ENCODE assay signal across 8 mouse cellular contexts in genomic region chr13:12460443-12460842, GRCm38 (mm10). TPM values are rescaled to one million over a fixed set of nuclear protein-coding genes. Genes with fewer than 3 reads are reported as not detected.
A peak's percentile ranks its signal among the peaks of the same experiment; 100 is the strongest.
DNase-seq lines count a peak whose midpoint lies in the region; ATAC-seq and TF ChIP-seq lines count a peak whose summit lies in the region.

No protein-coding gene starts in this region.

- no peak for TF ChIP-seq POLR2A in MEL (IDR thresholded peaks at IDR 0.05; ENCODE audit: control insufficient read depth in 1 of 2, insufficient read depth in 1 of 2, low read depth in 1 of 2, low read length in 2 of 2, poor library complexity in 1 of 2)
- no peak for TF ChIP-seq POLR2A in brain, embryonic 14.5 days (IDR thresholded peaks at IDR 0.05; ENCODE audit: borderline replicate concordance, extremely low read depth, insufficient read depth, insufficient read length, poor library complexity, severe bottlenecking)
- TF ChIP-seq POLR2A in olfactory bulb, adult 2 months (IDR thresholded peaks at IDR 0.05; ENCODE audit: insufficient read depth, low read depth, low read length): no peak

- peak; percentile 44 to 65; a peak in 3 of 4 replicates for TF ChIP-seq EP300 in MEL (IDR thresholded peaks at IDR 0.05; ENCODE audit: low read depth in 1 of 2, low read length in 2 of 2)

- peak; percentile 88 for DNase-seq in MEL (ENCODE audit: low read depth, low spot score)
- peak; percentile 57 for DNase-seq in brain, embryonic 14.5 days (ENCODE audit: low read depth)
- peak; percentile 20 for DNase-seq in hindbrain, embryonic 11.5 days (ENCODE audit: low spot score)
- peak; percentile 35 for DNase-seq in layer of hippocampus, adult 9-10 months (ENCODE audit: low spot score)
- peak; percentile 77 for DNase-seq in thymus, postnatal 4 days

- H3K9ac ChIP-seq in MEL (ENCODE audit: control insufficient read depth, low read depth, low read length, poor library complexity, severe bottlenecking): peak overlapping the region; percentile 86
- H3K9ac ChIP-seq in forebrain, embryonic 15.5 days (replicated peaks): peak overlapping the region; percentile 64
- H3K9ac ChIP-seq in hindbrain, embryonic 11.5 days (ENCODE audit: low read depth, low read length): peak overlapping the region; percentile 71
- H3K9ac ChIP-seq in lung, embryonic 16.5 days (ENCODE audit: low read length): peak overlapping the region; percentile 87

- WGBS in forebrain, embryonic 15.5 days: 5% methylated on average over 8 of the region's 8 CpGs
- WGBS in hindbrain, embryonic 11.5 days: 8% methylated on average over 8 of the region's 8 CpGs
- 3% methylated on average over 8 of the region's 8 CpGs for WGBS in lung, embryonic 16.5 days
- under 1% methylated on average over 8 of the region's 8 CpGs for WGBS in olfactory bulb, adult 2 months

- no peaks in the 10 kb centered on the region for H3K27me3 ChIP-seq in MEL (ENCODE audit: control insufficient read depth in 1 of 2, insufficient read depth in 2 of 2, low read length in 2 of 2)
- no peaks in the 10 kb centered on the region for H3K27me3 ChIP-seq in forebrain, embryonic 15.5 days
- no peaks in the 10 kb centered on the region for H3K27me3 ChIP-seq in hindbrain, embryonic 11.5 days (ENCODE audit: control insufficient read depth, insufficient read depth, low read length)
- no peaks in the 10 kb centered on the region for H3K27me3 ChIP-seq in lung, embryonic 16.5 days (ENCODE audit: control insufficient read depth, insufficient read depth, low read depth, low read length)

- H3K4me2 ChIP-seq in forebrain, embryonic 15.5 days (replicated peaks): peak overlapping the region; percentile 86
- peak overlapping the region; percentile 67 for H3K4me2 ChIP-seq in hindbrain, embryonic 11.5 days (replicated peaks; ENCODE audit: low read depth, low read length)
- H3K4me2 ChIP-seq in lung, embryonic 16.5 days (ENCODE audit: low read depth, low read length): peak overlapping the region; percentile 74

- H3K4me3 ChIP-seq in MEL (ENCODE audit: control insufficient read depth in 1 of 2, insufficient read depth in 1 of 2, low read depth in 2 of 2, low read length in 2 of 2): peak overlapping the region; percentile 81 to 85
- peak overlapping the region; percentile 55 for H3K4me3 ChIP-seq in forebrain, embryonic 15.5 days
- peak overlapping the region; percentile 75 for H3K4me3 ChIP-seq in hindbrain, embryonic 11.5 days (ENCODE audit: low read depth, low read length)
- peak overlapping the region; percentile 91 for H3K4me3 ChIP-seq in lung, embryonic 16.5 days (ENCODE audit: low read length)
- peak overlapping the region; percentile 71; the same call in 1 of the 2 replicates for H3K4me3 ChIP-seq in olfactory bulb, adult 2 months (ENCODE audit: insufficient read depth, low read depth, low read length)

- H3K36me3 ChIP-seq in MEL (ENCODE audit: control insufficient read depth in 1 of 2, insufficient read depth in 2 of 2, low read length in 2 of 2): peaks cover 2 to 15% of the 10 kb centered on the region in 2 experiments; a peak in 3 of 4 replicates
- no peaks in the 10 kb centered on the region for H3K36me3 ChIP-seq in forebrain, embryonic 15.5 days
- no peaks in the 10 kb centered on the region for H3K36me3 ChIP-seq in hindbrain, embryonic 11.5 days (ENCODE audit: control insufficient read depth, insufficient read depth, low read length)
- H3K36me3 ChIP-seq in lung, embryonic 16.5 days (ENCODE audit: control insufficient read depth, insufficient read depth, low read length): 0 out of 2 replicates have a peak, but pooled peaks cover 3% of the 10 kb centered on the region

- peaks cover 7% of the 10 kb centered on the region for H3K79me2 ChIP-seq in MEL (ENCODE audit: control insufficient read depth, insufficient read depth, low read length, poor library complexity)

- H3K4me1 ChIP-seq in MEL (ENCODE audit: control insufficient read depth in 1 of 2, insufficient read depth in 2 of 2, low read length in 2 of 2): peaks cover 3 to 12% of the 10 kb centered on the region in 2 experiments; a peak in 2 of 4 replicates
- H3K4me1 ChIP-seq in forebrain, embryonic 15.5 days: peaks cover 14% of the 10 kb centered on the region; the same call in 1 of the 2 replicates
- H3K4me1 ChIP-seq in hindbrain, embryonic 11.5 days (replicated peaks; ENCODE audit: control insufficient read depth, insufficient read depth, low read length): no peaks in the 10 kb centered on the region
- 0 out of 2 replicates have a peak, but pooled peaks cover 3% of the 10 kb centered on the region for H3K4me1 ChIP-seq in lung, embryonic 16.5 days (replicated peaks; ENCODE audit: control insufficient read depth, insufficient read depth, low read length)
- H3K4me1 ChIP-seq in olfactory bulb, adult 2 months (ENCODE audit: control insufficient read depth, insufficient read depth, low read length): peaks cover 3% of the 10 kb centered on the region; the same call in 1 of the 2 replicates

- H3K27ac ChIP-seq in MEL (ENCODE audit: control insufficient read depth, low read depth, low read length): peak overlapping the region; percentile 93
- H3K27ac ChIP-seq in forebrain, embryonic 15.5 days (replicated peaks): peak overlapping the region; percentile 25; the same call in 1 of the 2 replicates
- H3K27ac ChIP-seq in hindbrain, embryonic 11.5 days (ENCODE audit: low read depth, low read length): no peak overlapping the region
- H3K27ac ChIP-seq in lung, embryonic 16.5 days (ENCODE audit: low read length): peak overlapping the region; percentile 73
- no peak overlapping the region for H3K27ac ChIP-seq in olfactory bulb, adult 2 months (ENCODE audit: insufficient read depth, low read depth, low read length)

- no peaks in the 10 kb centered on the region for H3K9me3 ChIP-seq in MEL (replicated peaks; ENCODE audit: insufficient read depth, low read length)
- no peaks in the 10 kb centered on the region for H3K9me3 ChIP-seq in forebrain, embryonic 15.5 days
- H3K9me3 ChIP-seq in hindbrain, embryonic 11.5 days (ENCODE audit: control insufficient read depth, low read length): no peaks in the 10 kb centered on the region
- H3K9me3 ChIP-seq in lung, embryonic 16.5 days (ENCODE audit: control insufficient read depth, low read length): no peaks in the 10 kb centered on the region

- peak; percentile 9; the same call in 1 of the 2 replicates for ATAC-seq in forebrain, embryonic 15.5 days (replicated peaks)
- 0 out of 2 replicates have a peak, but pooled peaks have one; percentile 2 for ATAC-seq in hindbrain, embryonic 11.5 days (ENCODE audit: low FRiP score)
- peak; percentile 37 for ATAC-seq in lung, embryonic 16.5 days (ENCODE audit: low read depth)

- TF ChIP-seq RAD21 in MEL (IDR thresholded peaks at IDR 0.05; ENCODE audit: low read depth, low read length): peak; percentile 21

- peak in 2 of 3 experiments; percentile 35 to 40; a peak in 4 of 6 replicates for TF ChIP-seq CTCF in MEL (IDR thresholded peaks at IDR 0.05 in 2 of 3, conservative IDR thresholded peaks at IDR 0.05 in 1 of 3; ENCODE audit: control insufficient read depth in 1 of 3, insufficient read depth in 1 of 3, low read depth in 2 of 3, low read length in 3 of 3, poor library complexity in 1 of 3, severe bottlenecking in 1 of 3)
- 0 out of 2 replicates have a peak, but pooled peaks have one; percentile 11 for TF ChIP-seq CTCF in brain, embryonic 14.5 days (IDR thresholded peaks at IDR 0.05; ENCODE audit: borderline replicate concordance, extremely low read depth, insufficient read depth, insufficient read length)
- TF ChIP-seq CTCF in olfactory bulb, adult 2 months (IDR thresholded peaks at IDR 0.05; ENCODE audit: insufficient read depth, low read depth, low read length): no peak

TF ChIP-seq in MEL, 35 proteins besides CTCF, POLR2A, EP300 and RAD21 (continues in another document):
- TF ChIP-seq KAT2A (conservative IDR thresholded peaks at IDR 0.05; ENCODE audit: low read depth, low read length) (no peak), SMC3 (IDR thresholded peaks at IDR 0.05; ENCODE audit: low read depth, low read length) (no peak), USF1 (IDR thresholded peaks at IDR 0.05; ENCODE audit: low read depth, low read length) (no peak), CHD2 (IDR thresholded peaks at IDR 0.05; ENCODE audit: low read length) (no peak), GABPA (IDR thresholded peaks at IDR 0.05; ENCODE audit: low read depth, low read length) (no peak), MYB (IDR thresholded peaks at IDR 0.05; ENCODE audit: low read depth, low read length) (no peak), TCF12 (IDR thresholded peaks at IDR 0.05; ENCODE audit: low read depth, low read length) (peak; percentile 50; the same call in 1 of the 2 replicates), BHLHE40 (IDR thresholded peaks at IDR 0.05; ENCODE audit: borderline replicate concordance, low read depth, low read length) (peak; percentile 33; the same call in 1 of the 2 replicates), TAL1 (IDR thresholded peaks at IDR 0.05; ENCODE audit: low read length) (no peak), MAFK (IDR thresholded peaks at IDR 0.05; ENCODE audit: borderline replicate concordance, low read depth, low read length) (no peak), GATA1 (IDR thresholded peaks at IDR 0.05; ENCODE audit: low read depth, low read length) (peak; percentile 49), RCOR1 (IDR thresholded peaks at IDR 0.05; ENCODE audit: low read depth, low read length) (no peak)

RNA-seq across cellular contexts. Expression of gene Lgals8, which starts 4.3 kb away (rescaled TPM):
- 12.9 and 18.0 TPM in 2 replicates for total RNA-seq in MEL (2012; rRNA removed)
- polyA plus RNA-seq in MEL (2012; ENCODE audit: insufficient read depth in 1 of 2, insufficient read length in 2 of 2, low read depth in 1 of 2, low replicate concordance in 2 of 2, missing spikeins in 1 of 2): 10 to 100 TPM in 1 of 2 experiments, not detected in 1; 23.7 TPM
- 20.0 and 22.7 TPM in 2 replicates for polyA plus RNA-seq in brain, embryonic 14.5 days (2012; rRNA removed)
- 13.5 and 14.1 TPM in 2 replicates for polyA plus RNA-seq in forebrain, embryonic 15.5 days (2015; fragmentation: Nextera tagmentation; extraction: Ambion mirVana)
- polyA plus RNA-seq in hindbrain, embryonic 11.5 days (2014; fragmentation: Nextera tagmentation; extraction: Ambion mirVana): 12.2 and 12.3 TPM in 2 replicates
- 31.5 and 34.5 TPM in 2 replicates for polyA plus RNA-seq in lung, embryonic 16.5 days (2015; fragmentation: Nextera tagmentation; extraction: Ambion mirVana)
- polyA plus RNA-seq in olfactory bulb, adult 2 months (2012; ENCODE audit: insufficient read depth, insufficient read length, low replicate concordance, missing spikeins): not detected in 2 replicates

RNA-seq across cellular contexts. Expression of gene Edaradd, which starts 59.8 kb away (rescaled TPM):
- total RNA-seq in MEL (2012; rRNA removed): not detected in 2 replicates
- under 1 TPM in 1 of 2 experiments, not detected in 1; 0.04 TPM for polyA plus RNA-seq in MEL (2012; ENCODE audit: insufficient read depth in 1 of 2, insufficient read length in 2 of 2, low read depth in 1 of 2, low replicate concordance in 2 of 2, missing spikeins in 1 of 2)
- 0.69 and 0.98 TPM in 2 replicates for polyA plus RNA-seq in brain, embryonic 14.5 days (2012; rRNA removed)
- 1.6 and 2.1 TPM in 2 replicates for polyA plus RNA-seq in forebrain, embryonic 15.5 days (2015; fragmentation: Nextera tagmentation; extraction: Ambion mirVana)
- polyA plus RNA-seq in hindbrain, embryonic 11.5 days (2014; fragmentation: Nextera tagmentation; extraction: Ambion mirVana): 0.82 and 0.91 TPM in 2 replicates
- 1.0 and 1.1 TPM in 2 replicates for polyA plus RNA-seq in lung, embryonic 16.5 days (2015; fragmentation: Nextera tagmentation; extraction: Ambion mirVana)
- not detected in 2 replicates for polyA plus RNA-seq in olfactory bulb, adult 2 months (2012; ENCODE audit: insufficient read depth, insufficient read length, low replicate concordance, missing spikeins)

Comparison
In these comparisons a context has a peak if more than half of its experiments do, and no peak if none do; other contexts are left out.
1. DNase-seq: peak in every context shown above with its lines; median percentile 88 in MEL; 77 in thymus, postnatal 4 days; 57 in brain, embryonic 14.5 days; 35 in layer of hippocampus, adult 9-10 months; 20 in hindbrain, embryonic 11.5 days.
2. H3K27ac ChIP-seq: peak in MEL (single experiment), forebrain, embryonic 15.5 days (single experiment) and lung, embryonic 16.5 days (single experiment); none in hindbrain, embryonic 11.5 days (single experiment) and olfactory bulb, adult 2 months (single experiment).
3. RNA of gene Lgals8, which starts 4.3 kb away (polyA plus RNA-seq): 23.7 TPM in MEL, 31.5 to 34.5 TPM in lung, embryonic 16.5 days, 20.0 to 22.7 TPM in brain, embryonic 14.5 days, 13.5 to 14.1 TPM in forebrain, embryonic 15.5 days and 12.2 to 12.3 TPM in hindbrain, embryonic 11.5 days; not detected in olfactory bulb, adult 2 months; every median in the first group is over 10 times any median in the second.
4. Peak in every context shown above with its lines, with median percentiles within 50 percentile points of each other: H3K4me3 ChIP-seq, H3K9ac ChIP-seq, ATAC-seq and H3K4me2 ChIP-seq.